Mouse (Mus musculus) spleen, adult 2 months (tissue): ENCODE data around the gene Cma2. TPM values are rescaled to one million over a fixed set of nuclear protein-coding genes. Genes with fewer than 3 reads are reported as not detected.
A peak's percentile ranks its signal among the peaks of the same experiment; 100 is the strongest.
"Not testable (repeated sequence)": the region's sequence is repeated elsewhere in the genome, so short reads cannot be mapped to it uniquely, and the experiment has no call there.

Experiments used
- DNase-seq, 2 experiments: peaks; one replicate each; pipeline versions ENCODE4 v3.0.0 to v3.0.0-alpha.2; 2012 to 2021; ENCODE audit warnings: low spot score in 2 of 2, low read depth in 1 of 2
- H3K27ac ChIP-seq: fragments of 200-500 bp; 2 replicates; pipeline ENCODE4 v1.5.1; 2012; ENCODE audit warnings: low read length, inconsistent platforms; ENCODE audit not compliant: insufficient read depth
- H3K27me3 ChIP-seq: fragments of 200-500 bp; 2 replicates; pipeline ENCODE4 v1.6.1; 2012; ENCODE audit warnings: mild to moderate bottlenecking, moderate library complexity, low read length, inconsistent platforms; ENCODE audit not compliant: control insufficient read depth, insufficient read depth
- H3K36me3 ChIP-seq: fragments of 200-500 bp; 2 replicates; pipeline ENCODE4 v1.6.1; 2012; ENCODE audit warnings: mild to moderate bottlenecking, low read length, inconsistent platforms; ENCODE audit not compliant: control insufficient read depth, insufficient read depth
- H3K4me1 ChIP-seq: fragments of 200-500 bp; 2 replicates; pipeline ENCODE4 v1.6.1; 2011; ENCODE audit warnings: inconsistent platforms; ENCODE audit not compliant: control insufficient read depth, insufficient read depth, insufficient read length
- H3K4me3 ChIP-seq: fragments of 200-500 bp; 2 replicates; pipeline ENCODE4 v1.5.1; 2011; ENCODE audit warnings: mild to moderate bottlenecking, inconsistent platforms; ENCODE audit not compliant: insufficient read depth, insufficient read length; ENCODE audit errors: extremely low read depth
- CTCF ChIP-seq: fragments of 200-500 bp; IDR thresholded peaks from 2 replicates; pipeline ENCODE4 v1.5.1; 2011; ENCODE audit warnings: mild to moderate bottlenecking, inconsistent platforms; ENCODE audit not compliant: insufficient read depth, insufficient read length, insufficient replicate concordance; ENCODE audit errors: extremely low read depth
- POLR2A ChIP-seq: fragments of 200-500 bp; IDR thresholded peaks from 2 replicates; pipeline ENCODE4 v1.6.1; 2011; ENCODE audit warnings: low read depth, low read length, inconsistent platforms
- WGBS: fragments of 180-500 bp; shearing (Covaris S2); methylation state at CpG from one replicate; pipeline ENCODE4 v1.1.7; 2018; 5-methylcytosine and 5-hydroxymethylcytosine counted together
- polyA plus RNA-seq: library from polyadenylated mRNA; depleted of rRNA; stranded (reverse); fragments of >200 nt; gene quantifications from 2 replicates; pipeline ENCODE4 v1.2.3, GENCODE M21; 2012

Gene Cma2
- polyA plus RNA-seq, 1 experiment: not detected

DNA sequence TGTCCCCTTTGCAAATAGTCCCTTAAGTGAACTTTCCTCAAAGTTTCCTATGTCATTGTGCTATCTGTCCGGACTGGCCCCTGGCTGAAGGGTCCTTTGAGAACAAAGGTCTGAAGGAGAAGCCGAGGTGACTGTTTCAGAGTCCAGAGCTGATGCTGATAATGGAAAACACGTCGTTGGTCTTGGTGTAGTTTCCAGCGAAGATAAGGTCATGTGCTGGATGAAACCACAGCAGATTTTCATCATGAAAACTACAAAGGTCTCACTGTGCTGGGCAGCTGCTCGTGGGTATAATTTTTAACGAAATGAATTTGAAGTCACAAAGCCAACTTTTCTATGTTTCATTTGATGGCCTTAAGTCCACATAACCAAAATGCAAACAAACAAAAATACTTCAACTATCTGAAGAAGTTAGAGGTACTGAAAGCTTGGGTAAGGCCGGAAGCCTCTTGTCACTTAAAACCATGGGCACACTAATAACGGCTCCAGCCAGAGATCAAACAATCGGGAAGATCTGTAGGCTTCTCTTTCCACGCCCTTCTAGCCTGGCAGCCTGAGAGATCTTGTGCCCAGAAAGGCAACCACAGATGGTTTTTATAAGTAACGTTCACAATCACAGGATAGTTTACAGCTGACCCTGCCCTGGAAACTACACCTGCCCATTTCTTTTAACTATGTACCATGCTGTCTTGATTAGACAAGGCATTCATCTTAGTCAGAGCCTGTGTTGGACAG lies 21.4 kb upstream of the Cma2 start:
- H3K36me3 ChIP-seq: no peaks in the 10 kb centered on the region
- no peak overlapping the region for H3K27ac ChIP-seq
- H3K4me1 ChIP-seq: no peaks in the 10 kb centered on the region
- TF ChIP-seq POLR2A: no peak
- TF ChIP-seq CTCF: no peak
- H3K4me3 ChIP-seq: no peak overlapping the region
- DNase-seq: no peak
- 70% methylated on average over 12 of the region's 12 CpGs for WGBS
- no peaks in the 10 kb centered on the region for H3K27me3 ChIP-seq

GRCm38 (mm10) chr14:55933586-55933985 lies 17.2 kb upstream of the Cma2 start:
- Histone ChIP-seq H3K4me1 (no peaks in the 10 kb centered on the region), H3K36me3 (no peaks in the 10 kb centered on the region), H3K27ac (no peak overlapping the region), H3K4me3 (no peak overlapping the region), H3K27me3 (no peaks in the 10 kb centered on the region)
- WGBS: 47% methylated on average over 7 of the region's 7 CpGs
- no peak for DNase-seq
- TF ChIP-seq CTCF (no peak), POLR2A (no peak)

- Histone ChIP-seq H3K27me3 (no peaks in the 10 kb centered on the region), H3K36me3 (no peaks in the 10 kb centered on the region), H3K27ac (no peak overlapping the region), H3K4me1 (no peaks in the 10 kb centered on the region), H3K4me3 (no peak overlapping the region)
- 58% methylated on average over 7 of the region's 7 CpGs for WGBS
- TF ChIP-seq CTCF (no peak), POLR2A (no peak)
- no peak for DNase-seq
Observed at GRCm38 (mm10) chr14:55940070-55940800, 10.5 kb upstream of the Cma2 start.

GRCm38 (mm10) chr14:55943601-55944000 lies 7.2 kb upstream of the Cma2 start:
- DNase-seq: no peak
- H3K27ac ChIP-seq: no peak overlapping the region
- 80% methylated on average over 11 of the region's 11 CpGs for WGBS
- no peak overlapping the region for H3K4me3 ChIP-seq
- H3K27me3 ChIP-seq: no peaks in the 10 kb centered on the region
- TF ChIP-seq CTCF (no peak), POLR2A (no peak)
- no peaks in the 10 kb centered on the region for H3K4me1 ChIP-seq
- H3K36me3 ChIP-seq: no peaks in the 10 kb centered on the region

- Histone ChIP-seq H3K4me1 (no peaks in the 10 kb centered on the region), H3K27ac (no peak within 1 kb of the TSS), H3K36me3 (no peaks in the 10 kb centered on the region), H3K27me3 (no peaks in the 10 kb centered on the region), H3K4me3 (no peak within 1 kb of the TSS)
- TF ChIP-seq CTCF (no peak), POLR2A (no peak)
- 90% methylated on average over 4 of the region's 4 CpGs for WGBS
- DNase-seq: no peak
Observed at GRCm38 (mm10) chr14:55944575-55944974, 6.2 kb upstream of the Cma2 start, which contains the start of gene Cma1. Cma1 (minus strand) TSS chr14:55944675.

GRCm38 (mm10) chr14:55946269-55946969 lies 4.4 kb upstream of the Cma2 start:
- 10% methylated on average over 2 of the region's 2 CpGs for WGBS
- TF ChIP-seq POLR2A: no peak
- no peak for TF ChIP-seq CTCF
- peak in 1 of 2 experiments; percentile 2 for DNase-seq
- no peaks in the 10 kb centered on the region for H3K36me3 ChIP-seq
- H3K4me1 ChIP-seq: no peaks in the 10 kb centered on the region
- no peak overlapping the region for H3K27ac ChIP-seq
- no peaks in the 10 kb centered on the region for H3K27me3 ChIP-seq
- no peak overlapping the region for H3K4me3 ChIP-seq

DNA sequence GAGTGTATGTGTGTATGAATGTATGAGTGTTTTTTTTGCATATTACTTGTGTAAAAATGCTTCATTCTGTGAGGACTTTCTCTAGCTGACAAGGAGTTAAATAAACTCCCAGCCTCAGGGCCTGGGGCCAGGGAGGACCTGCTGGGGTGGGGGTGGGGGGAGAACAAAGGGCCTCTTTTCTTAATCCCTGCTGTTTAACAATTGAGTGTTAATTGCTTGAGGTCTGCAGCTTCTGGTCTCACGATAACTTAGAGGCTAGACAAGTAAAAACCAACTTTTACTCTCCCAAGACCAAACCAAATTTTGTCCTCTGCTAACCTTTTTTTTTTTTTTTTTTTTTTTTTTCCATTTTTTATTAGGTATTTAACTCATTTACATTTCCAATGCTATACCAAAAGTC lies 12.5 kb downstream of the Cma2 start:
- Histone ChIP-seq H3K36me3 (no peaks in the 10 kb centered on the region), H3K4me3 (no peak overlapping the region), H3K27ac (no peak overlapping the region), H3K4me1 (no peaks in the 10 kb centered on the region), H3K27me3 (no peaks in the 10 kb centered on the region)
- 83% methylated on average over 1 of the region's 1 CpGs for WGBS
- DNase-seq: no peak
- no peak for TF ChIP-seq CTCF
- no peak for TF ChIP-seq POLR2A

GRCm38 (mm10) chr14:55963900-55964299 lies 13.1 kb downstream of the Cma2 start:
- H3K36me3 ChIP-seq, H3K27ac ChIP-seq, DNase-seq, H3K4me3 ChIP-seq, H3K27me3 ChIP-seq, H3K4me1 ChIP-seq: not testable (repeated sequence)
- 78% methylated on average over 2 of the region's 2 CpGs for WGBS

DNA sequence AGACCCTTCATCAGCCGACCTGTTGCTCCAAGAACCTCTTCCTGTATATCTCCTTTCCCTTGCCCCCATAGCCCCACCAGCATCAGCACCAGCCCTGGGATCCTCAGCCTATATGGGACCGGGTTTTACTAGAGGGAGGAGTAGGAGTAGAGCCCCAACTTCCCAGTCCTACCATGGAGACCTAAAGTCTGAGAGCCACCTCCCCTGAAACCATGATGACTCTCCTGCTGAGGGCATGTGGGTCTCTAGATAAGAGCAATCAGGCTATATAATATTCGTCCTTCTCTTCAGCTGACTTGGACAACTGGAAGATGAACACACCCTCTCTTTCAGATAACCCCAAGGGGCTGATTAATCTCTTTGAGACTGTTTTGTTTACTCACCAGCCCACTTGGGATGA lies 36.7 kb downstream of the Cma2 start:
- H3K4me1 ChIP-seq, H3K4me3 ChIP-seq, H3K27ac ChIP-seq, H3K36me3 ChIP-seq, H3K27me3 ChIP-seq, DNase-seq: not testable (repeated sequence)
- 86% methylated on average over 2 of the region's 3 CpGs for WGBS
